Mouse (Mus musculus): ENCODE data around the gene Rap2a. TPM values are rescaled to one million over a fixed set of nuclear protein-coding genes. Genes with fewer than 3 reads are reported as not detected.

Rap2a gene
- total RNA-seq, 2 experiments from 2014 or later: 85.6 to 89.7 TPM

GRCm38 (mm10) chr14:120500021-120500560 lies 21.8 kb downstream of the Rap2a start:
- peak; percentile 37 to 47 for DNase-seq

- no peak for DNase-seq
Observed at GRCm38 (mm10) chr14:120500791-120501190, 22.5 kb downstream of the Rap2a start.

- DNase-seq: no peak
Observed at GRCm38 (mm10) chr14:120503641-120504040, 25.4 kb downstream of the Rap2a start.

GRCm38 (mm10) chr14:120504423-120504822 lies 26.2 kb downstream of the Rap2a start:
- DNase-seq: no peak

- no peak for DNase-seq
Observed at GRCm38 (mm10) chr14:120504928-120505461, 26.8 kb downstream of the Rap2a start.

GRCm38 (mm10) chr14:120505918-120506317 lies 27.7 kb downstream of the Rap2a start:
- DNase-seq: no peak

- DNase-seq: peak in 1 of 2 experiments; percentile 40
Observed at GRCm38 (mm10) chr14:120507516-120507915, 29.3 kb downstream of the Rap2a start.

GRCm38 (mm10) chr14:120508566-120509365 lies 30.5 kb downstream of the Rap2a start:
- no peak for DNase-seq

GRCm38 (mm10) chr14:120509366-120509640 lies 31.1 kb downstream of the Rap2a start:
- no peak for DNase-seq

- DNase-seq: no peak
Observed at GRCm38 (mm10) chr14:120511821-120512220, 33.6 kb downstream of the Rap2a start.

GRCm38 (mm10) chr14:120514821-120515271 lies 36.6 kb downstream of the Rap2a start:
- DNase-seq: no peak

- DNase-seq: no peak
Observed at GRCm38 (mm10) chr14:120515376-120515775, 37.1 kb downstream of the Rap2a start.

GRCm38 (mm10) chr14:120518706-120519105 lies 40.5 kb downstream of the Rap2a start:
- DNase-seq: no peak

- no peak for DNase-seq
Observed at GRCm38 (mm10) chr14:120519921-120520320, 41.7 kb downstream of the Rap2a start.

- DNase-seq: no peak
Observed at GRCm38 (mm10) chr14:120520843-120521242, 42.6 kb downstream of the Rap2a start.

GRCm38 (mm10) chr14:120523296-120523695 lies 45.1 kb downstream of the Rap2a start:
- no peak for DNase-seq

- no peak for DNase-seq
Observed at GRCm38 (mm10) chr14:120525644-120526043, 47.4 kb downstream of the Rap2a start.

- no peak for DNase-seq
Observed at GRCm38 (mm10) chr14:120533301-120533700, 55.1 kb downstream of the Rap2a start.

- DNase-seq: no peak
Observed at GRCm38 (mm10) chr14:120534841-120535271, 56.6 kb downstream of the Rap2a start.

- DNase-seq: no peak
Observed at GRCm38 (mm10) chr14:120535446-120535845, 57.2 kb downstream of the Rap2a start.

GRCm38 (mm10) chr14:120535924-120536323 lies 57.7 kb downstream of the Rap2a start:
- no peak for DNase-seq

- no peak for DNase-seq
Observed at GRCm38 (mm10) chr14:120539128-120539527, 60.9 kb downstream of the Rap2a start.

- DNase-seq: no peak
Observed at GRCm38 (mm10) chr14:120539626-120540025, 61.4 kb downstream of the Rap2a start.

- no peak for DNase-seq
Observed at GRCm38 (mm10) chr14:120542445-120542844, 64.2 kb downstream of the Rap2a start.
